Mouse (Mus musculus): ENCODE measurements around the gene Cd3e.

DNA sequence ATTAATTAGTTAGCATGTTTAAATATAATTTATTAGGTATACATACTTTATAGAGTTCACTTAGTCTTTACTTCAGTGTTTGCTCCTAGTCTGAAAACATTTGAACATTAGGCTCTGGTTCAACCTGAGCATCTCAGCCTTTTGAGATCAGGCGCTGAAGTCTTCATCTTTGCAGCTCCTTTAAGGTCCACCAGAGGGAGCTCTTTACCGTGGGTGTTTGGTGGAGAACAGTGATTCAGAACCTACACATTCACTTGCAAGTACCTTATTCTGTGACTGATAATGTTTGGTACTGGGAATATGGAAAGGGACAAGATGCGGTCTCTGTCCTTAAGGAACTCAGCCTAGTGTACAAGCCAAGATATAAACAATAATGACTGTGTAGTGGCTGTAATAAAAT, 13.4 kb upstream of the Cd3e start:
- TF ChIP-seq POLR2A (IDR thresholded peaks at IDR 0.05; ENCODE audit: borderline replicate concordance, insufficient read depth, low read length) (no peak), CTCF (IDR thresholded peaks at IDR 0.05; ENCODE audit: borderline replicate concordance, insufficient read depth, low read depth, low read length) (peak; percentile 86)

All from cerebellum, adult 2 months (tissue).